ENCODE assay signal across 23 mouse cellular contexts in genomic region chr5:53468366-53468765, GRCm38 (mm10). TPM values are rescaled to one million over a fixed set of nuclear protein-coding genes. Genes with fewer than 3 reads are reported as not detected.
DNase-seq lines count a peak whose midpoint lies in the region; ATAC-seq and TF ChIP-seq lines count a peak whose summit lies in the region.
"Had no signal": no experiment of that assay in that cellular context is flagged by ENCODE, and none has a peak within 500 bp of the region (broad histone marks: within the 10 kb centered on the region; RNA-seq: fewer than 3 reads in every experiment).

No protein-coding gene starts in this region.

- H3K9ac ChIP-seq in stomach, embryonic 14.5 days (replicated peaks; ENCODE audit: low read depth, low read length): no peak overlapping the region
- H3K9ac ChIP-seq in stomach, postnatal 0 days (ENCODE audit: low read length): no peak overlapping the region
- no peak overlapping the region for H3K9ac ChIP-seq in embryonic facial prominence, embryonic 15.5 days
- no peak overlapping the region for H3K9ac ChIP-seq in heart, adult 2 months (ENCODE audit: low read depth, low read length)
- no peak overlapping the region for H3K9ac ChIP-seq in hindbrain, embryonic 16.5 days (ENCODE audit: low read depth, low read length)
- H3K9ac ChIP-seq: forebrain, embryonic 15.5 days; heart, embryonic 15.5 days; hindbrain, embryonic 13.5 days; liver, embryonic 15.5 days; neural tube, embryonic 12.5 days had no signal

- no peaks in the 10 kb centered on the region for H3K27me3 ChIP-seq in stomach, embryonic 14.5 days (ENCODE audit: control insufficient read depth, insufficient read depth, low read length)
- no peaks in the 10 kb centered on the region for H3K27me3 ChIP-seq in stomach, postnatal 0 days (ENCODE audit: control insufficient read depth, insufficient read depth, low read length)
- H3K27me3 ChIP-seq in embryonic facial prominence, embryonic 15.5 days: no peaks in the 10 kb centered on the region
- H3K27me3 ChIP-seq in heart, adult 2 months (ENCODE audit: control insufficient read depth, insufficient read depth, low read length): no peaks in the 10 kb centered on the region
- no peaks in the 10 kb centered on the region; the same call in 1 of the 2 replicates for H3K27me3 ChIP-seq in hindbrain, embryonic 16.5 days (replicated peaks; ENCODE audit: control insufficient read depth, insufficient read depth, low read length)
- H3K27me3 ChIP-seq: forebrain, embryonic 15.5 days; heart, embryonic 15.5 days; neural tube, embryonic 12.5 days had no signal

- no peaks in the 10 kb centered on the region for H3K79me2 ChIP-seq in heart, adult 2 months (replicated peaks; ENCODE audit: control insufficient read depth, insufficient read depth, low read length)

- no peaks in the 10 kb centered on the region for H3K36me3 ChIP-seq in stomach, embryonic 14.5 days (ENCODE audit: control insufficient read depth, insufficient read depth, low read length)
- no peaks in the 10 kb centered on the region for H3K36me3 ChIP-seq in stomach, postnatal 0 days (ENCODE audit: control insufficient read depth, insufficient read depth, low read length)
- no peaks in the 10 kb centered on the region for H3K36me3 ChIP-seq in embryonic facial prominence, embryonic 15.5 days
- peaks cover 3% of the 10 kb centered on the region for H3K36me3 ChIP-seq in heart, adult 2 months (ENCODE audit: control insufficient read depth, insufficient read depth, low read length)
- H3K36me3 ChIP-seq in hindbrain, embryonic 16.5 days (ENCODE audit: control insufficient read depth, insufficient read depth, low read length): no peaks in the 10 kb centered on the region
- H3K36me3 ChIP-seq: forebrain, embryonic 15.5 days; heart, embryonic 15.5 days; hindbrain, embryonic 13.5 days; liver, embryonic 15.5 days; neural tube, embryonic 12.5 days had no signal

- ATAC-seq in stomach, embryonic 14.5 days (ENCODE audit: insufficient number of reproducible peaks, insufficient read depth, low FRiP score, low read depth): no peak
- ATAC-seq in stomach, postnatal 0 days (ENCODE audit: low FRiP score, low TSS enrichment): no peak
- ATAC-seq in embryonic facial prominence, embryonic 15.5 days (ENCODE audit: insufficient number of reproducible peaks, low FRiP score, low TSS enrichment, low read depth): no peak
- no peak for ATAC-seq in hindbrain, embryonic 16.5 days
- ATAC-seq: forebrain, embryonic 15.5 days; inflammation-experienced regulatory T-cells, adult 6 months had no signal

- TF ChIP-seq POLR2A in heart, adult 2 months (IDR thresholded peaks at IDR 0.05; ENCODE audit: insufficient read depth, low read depth, low read length): no peak

- H3K9me3 ChIP-seq in stomach, embryonic 14.5 days (ENCODE audit: control insufficient read depth, low read depth, low read length): no peaks in the 10 kb centered on the region
- H3K9me3 ChIP-seq in stomach, postnatal 0 days (ENCODE audit: control insufficient read depth, low read length): no peaks in the 10 kb centered on the region
- H3K9me3 ChIP-seq in embryonic facial prominence, embryonic 15.5 days (replicated peaks): no peaks in the 10 kb centered on the region
- H3K9me3 ChIP-seq in hindbrain, embryonic 16.5 days (ENCODE audit: control insufficient read depth, low read length): no peaks in the 10 kb centered on the region
- H3K9me3 ChIP-seq: forebrain, embryonic 15.5 days; heart, embryonic 15.5 days; hindbrain, embryonic 13.5 days; liver, embryonic 15.5 days; neural tube, embryonic 12.5 days had no signal

- TF ChIP-seq CTCF in gastrocnemius, adult 2 months (IDR thresholded peaks at IDR 0.05): no peak
- no peak for TF ChIP-seq CTCF in stomach, postnatal 0 days (IDR thresholded peaks at IDR 0.05; ENCODE audit: low read depth)
- no peak for TF ChIP-seq CTCF in heart, adult 2 months (IDR thresholded peaks at IDR 0.05)

- no peak for TF ChIP-seq EP300 in stomach, postnatal 0 days (optimal IDR thresholded peaks at IDR 0.05)
- TF ChIP-seq EP300 in heart, adult 2 months (IDR thresholded peaks at IDR 0.05; ENCODE audit: insufficient read depth, low read depth, low read length): no peak

- 0 out of 2 replicates have a peak overlapping the region, but pooled peaks have one; percentile 29 for H3K4me3 ChIP-seq in gastrocnemius, adult 2 months
- no peak overlapping the region for H3K4me3 ChIP-seq in stomach, embryonic 14.5 days (ENCODE audit: low read depth, low read length)
- no peak overlapping the region for H3K4me3 ChIP-seq in stomach, postnatal 0 days (ENCODE audit: low read depth, low read length)
- H3K4me3 ChIP-seq in embryonic facial prominence, embryonic 15.5 days (replicated peaks): no peak overlapping the region
- no peak overlapping the region for H3K4me3 ChIP-seq in heart, adult 2 months
- no peak overlapping the region for H3K4me3 ChIP-seq in hindbrain, embryonic 16.5 days (ENCODE audit: low read length)
- H3K4me3 ChIP-seq: forebrain, embryonic 15.5 days; heart, embryonic 15.5 days; hindbrain, embryonic 13.5 days; liver, embryonic 15.5 days; neural tube, embryonic 12.5 days had no signal

- H3K27ac ChIP-seq in gastrocnemius, adult 2 months: peak overlapping the region; percentile 90
- no peak overlapping the region for H3K27ac ChIP-seq in stomach, embryonic 14.5 days (ENCODE audit: low read length)
- no peak overlapping the region for H3K27ac ChIP-seq in stomach, postnatal 0 days (replicated peaks)
- no peak overlapping the region for H3K27ac ChIP-seq in embryonic facial prominence, embryonic 15.5 days (replicated peaks)
- no peak overlapping the region for H3K27ac ChIP-seq in heart, adult 2 months
- H3K27ac ChIP-seq in hindbrain, embryonic 16.5 days (ENCODE audit: low read depth, low read length): no peak overlapping the region
- H3K27ac ChIP-seq: forebrain, embryonic 15.5 days; hindbrain, embryonic 13.5 days; liver, embryonic 15.5 days; macrophage; neural tube, embryonic 12.5 days had no signal

- peaks cover 17% of the 10 kb centered on the region for H3K4me1 ChIP-seq in stomach, embryonic 14.5 days (ENCODE audit: control insufficient read depth, insufficient read depth, low read length)
- H3K4me1 ChIP-seq in stomach, postnatal 0 days (replicated peaks; ENCODE audit: control insufficient read depth, insufficient read depth): peaks cover 5% of the 10 kb centered on the region
- H3K4me1 ChIP-seq in embryonic facial prominence, embryonic 15.5 days: peaks cover 20% of the 10 kb centered on the region
- peaks cover 9% of the 10 kb centered on the region for H3K4me1 ChIP-seq in heart, adult 2 months (ENCODE audit: control insufficient read depth, insufficient read depth, low read length)
- no peaks in the 10 kb centered on the region for H3K4me1 ChIP-seq in hindbrain, embryonic 16.5 days (ENCODE audit: control insufficient read depth, insufficient read depth, low read depth, low read length)
- H3K4me1 ChIP-seq: forebrain, embryonic 15.5 days had no signal

- 49% methylated on average over 8 of the region's 8 CpGs for WGBS in stomach, embryonic 14.5 days
- WGBS in stomach, postnatal 0 days: 56% methylated on average over 8 of the region's 8 CpGs
- 43% methylated on average over 8 of the region's 8 CpGs for WGBS in embryonic facial prominence, embryonic 15.5 days
- WGBS in heart, adult 2 months: 78% methylated on average over 8 of the region's 8 CpGs
- 49% methylated on average over 8 of the region's 8 CpGs for WGBS in hindbrain, embryonic 16.5 days

- intact Hi-C loops in gastrocnemius, adult 2 months (cut with DNase I): no loop called here
- intact Hi-C loops in heart, adult 2 months (cut with DNase I): no loop called here

- H3K4me2 ChIP-seq in stomach, embryonic 14.5 days (replicated peaks; ENCODE audit: low read depth, low read length): 0 out of 2 replicates have a peak overlapping the region, but pooled peaks have one; percentile 12
- H3K4me2 ChIP-seq in stomach, postnatal 0 days (replicated peaks; ENCODE audit: low read depth): no peak overlapping the region
- peak overlapping the region; percentile 11; the same call in 1 of the 2 replicates for H3K4me2 ChIP-seq in embryonic facial prominence, embryonic 15.5 days (replicated peaks)
- no peak overlapping the region for H3K4me2 ChIP-seq in hindbrain, embryonic 16.5 days (ENCODE audit: low read length)
- H3K4me2 ChIP-seq: forebrain, embryonic 15.5 days; hindbrain, embryonic 13.5 days; liver, embryonic 15.5 days; neural tube, embryonic 12.5 days had no signal

- DNase-seq in gastrocnemius, adult 2 months: peak; percentile 6
- DNase-seq in gastrocnemius, adult 18-20 months (ENCODE audit: low spot score): no peak
- DNase-seq in stomach, postnatal 0 days (ENCODE audit: low spot score): no peak
- DNase-seq in heart, adult 2 months: no peak
- DNase-seq in thymus, adult 18-20 months: no peak
- DNase-seq: adrenal gland, postnatal 14 days; cerebellum, adult 9-11 months; gastrocnemius, postnatal 36 days; heart, postnatal 36 days; kidney, postnatal 10 days; liver; thymus, adult 2 months; thymus, postnatal 4 days had no signal

RNA-seq across cellular contexts. Expression of gene Rbpj, which starts 2.4 kb away (rescaled TPM):
- 10 to 100 TPM; 20.9 to 21.7 TPM for total RNA-seq in gastrocnemius, adult 2 months (2021)
- total RNA-seq in gastrocnemius, adult 18-20 months (2021): 10 to 100 TPM; 17.1 to 18.0 TPM
- polyA plus RNA-seq in stomach, embryonic 14.5 days (2014; fragmentation: Nextera tagmentation; extraction: Ambion mirVana): 42.4 and 45.4 TPM in 2 replicates
- polyA plus RNA-seq in stomach, postnatal 0 days (2015; fragmentation: Nextera tagmentation; extraction: Ambion mirVana): 12.3 and 12.4 TPM in 2 replicates
- 36.4 and 37.6 TPM in 2 replicates for polyA plus RNA-seq in embryonic facial prominence, embryonic 15.5 days (2015; fragmentation: Nextera tagmentation; extraction: Ambion mirVana)
- total RNA-seq in heart, adult 2 months (2021): 10 to 100 TPM; 22.1 to 29.6 TPM
- polyA plus RNA-seq in heart, adult 2 months (2012; rRNA removed): 13.5 and 18.1 TPM in 2 replicates
- 19.8 and 29.2 TPM in 2 replicates for polyA plus RNA-seq in hindbrain, embryonic 16.5 days (2015; fragmentation: Nextera tagmentation; extraction: Ambion mirVana)

Comparison
In these comparisons a context has a peak if more than half of its experiments do, and no peak if none do; other contexts are left out.
1. H3K4me2 ChIP-seq: peak in stomach, embryonic 14.5 days (single experiment) and embryonic facial prominence, embryonic 15.5 days (single experiment); none in stomach, postnatal 0 days (single experiment) and hindbrain, embryonic 16.5 days (single experiment).